12 mouse cellular contexts compared by ENCODE assay signal in the genomic region with DNA sequence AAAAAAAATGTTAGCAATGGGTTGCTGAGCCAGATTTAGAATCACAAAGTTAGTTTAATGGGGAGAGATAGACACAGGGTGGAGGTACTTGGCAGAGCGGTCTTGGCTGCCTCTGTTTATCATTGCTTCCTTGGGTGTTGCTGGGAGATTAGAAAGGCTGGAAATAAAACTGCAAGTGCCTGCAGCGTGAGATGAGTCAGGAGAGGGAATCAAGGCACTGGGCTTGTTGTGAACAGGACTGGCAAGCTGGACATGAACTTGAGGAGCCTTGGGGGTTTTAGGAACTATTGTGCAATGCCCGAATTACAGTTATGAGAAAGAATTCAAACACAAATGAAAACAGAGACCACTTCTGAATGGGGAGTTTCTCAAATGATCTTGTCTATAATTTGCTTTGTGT.
A peak's percentile ranks its signal among the peaks of the same experiment; 100 is the strongest.
DNase-seq lines count a peak whose midpoint lies in the region; ATAC-seq and TF ChIP-seq lines count a peak whose summit lies in the region.
"Had no signal": no experiment of that assay in that cellular context is flagged by ENCODE, and none has a peak within 500 bp of the region (broad histone marks: within the 10 kb centered on the region; RNA-seq: fewer than 3 reads in every experiment).

No protein-coding gene starts in this region.

- no peaks in the 10 kb centered on the region for H3K9me3 ChIP-seq in liver, embryonic 11.5 days (ENCODE audit: control insufficient read depth, low read length)
- H3K9me3 ChIP-seq: embryonic facial prominence, embryonic 12.5 days; neural tube, embryonic 15.5 days had no signal

- peak; percentile 77 for TF ChIP-seq EP300 in heart, adult 2 months (IDR thresholded peaks at IDR 0.05; ENCODE audit: insufficient read depth, low read depth, low read length)

- H3K9ac ChIP-seq in liver, adult 2 months (ENCODE audit: low read depth, low read length): no peak overlapping the region
- no peak overlapping the region for H3K9ac ChIP-seq in liver, embryonic 11.5 days (ENCODE audit: low read depth, low read length)
- H3K9ac ChIP-seq in heart, adult 2 months (ENCODE audit: low read depth, low read length): no peak overlapping the region
- H3K9ac ChIP-seq: embryonic facial prominence, embryonic 12.5 days; neural tube, embryonic 15.5 days had no signal

- no peaks in the 10 kb centered on the region for H3K79me2 ChIP-seq in liver, adult 2 months (ENCODE audit: control insufficient read depth, insufficient read depth, low read length)
- H3K79me2 ChIP-seq in heart, adult 2 months (replicated peaks; ENCODE audit: control insufficient read depth, insufficient read depth, low read length): no peaks in the 10 kb centered on the region

- H3K4me3 ChIP-seq in liver, adult 2 months (ENCODE audit: insufficient read depth, low read depth, low read length): no peak overlapping the region
- H3K4me3 ChIP-seq in liver, embryonic 11.5 days (ENCODE audit: low read depth, low read length): no peak overlapping the region
- no peak overlapping the region for H3K4me3 ChIP-seq in heart, adult 2 months
- H3K4me3 ChIP-seq in lung, adult 2 months (replicated peaks; ENCODE audit: extremely low read depth, low read depth, low read length): no peak overlapping the region
- H3K4me3 ChIP-seq: embryonic facial prominence, embryonic 12.5 days; neural tube, embryonic 15.5 days had no signal

- ATAC-seq in liver, embryonic 11.5 days (replicated peaks; ENCODE audit: low FRiP score): no peak
- ATAC-seq: CD4-positive, CD25-positive, alpha-beta regulatory T cell, adult 4 months had no signal

- no peak for TF ChIP-seq CTCF in liver, adult 2 months (IDR thresholded peaks at IDR 0.05; ENCODE audit: low read depth, low read length)
- TF ChIP-seq CTCF in heart, adult 2 months (IDR thresholded peaks at IDR 0.05): no peak
- TF ChIP-seq CTCF in lung, adult 2 months (IDR thresholded peaks at IDR 0.05; ENCODE audit: insufficient read depth, low read length): no peak

- no peak for TF ChIP-seq POLR2A in liver, adult 2 months (IDR thresholded peaks at IDR 0.05; ENCODE audit: extremely low read depth, insufficient read depth, low read length)
- TF ChIP-seq POLR2A in heart, adult 2 months (IDR thresholded peaks at IDR 0.05; ENCODE audit: insufficient read depth, low read depth, low read length): no peak
- TF ChIP-seq POLR2A in lung, adult 2 months (IDR thresholded peaks at IDR 0.05; ENCODE audit: borderline replicate concordance, extremely low read depth, low read depth, low read length): no peak

- H3K27ac ChIP-seq in liver, adult 2 months (replicated peaks; ENCODE audit: insufficient read depth, low read depth, low read length): no peak overlapping the region
- no peak overlapping the region for H3K27ac ChIP-seq in liver, embryonic 11.5 days (ENCODE audit: low read depth, low read length)
- peak overlapping the region; percentile 72 for H3K27ac ChIP-seq in heart, adult 2 months
- H3K27ac ChIP-seq: embryonic facial prominence, embryonic 12.5 days; neural tube, embryonic 15.5 days had no signal

- 68% methylated on average over 3 of the region's 3 CpGs for WGBS in liver, adult 2 months
- 50% methylated on average over 3 of the region's 3 CpGs for WGBS in liver, embryonic 11.5 days
- WGBS in heart, adult 2 months: 20% methylated on average over 3 of the region's 3 CpGs
- 23% methylated on average over 3 of the region's 3 CpGs for WGBS in lung, adult 2 months

- no peak overlapping the region for H3K4me2 ChIP-seq in liver, embryonic 11.5 days
- H3K4me2 ChIP-seq: embryonic facial prominence, embryonic 12.5 days; neural tube, embryonic 15.5 days had no signal

- DNase-seq in liver, adult 2 months (ENCODE audit: extremely low read depth, low read depth, low spot score): peak; percentile 16
- DNase-seq in liver, embryonic 11.5 days (ENCODE audit: low spot score): no peak
- peak; percentile 54 to 82 for DNase-seq in heart, adult 2 months
- DNase-seq in lung, adult 2 months: peak; percentile 25
- peak; percentile 33 for DNase-seq in testis, postnatal 14 days (ENCODE audit: low spot score)
- DNase-seq in adrenal gland, postnatal 36 days: no peak
- DNase-seq in cerebellum, adult 18-20 months: no peak
- no peak for DNase-seq in cerebellum, postnatal 25 days
- DNase-seq: cerebellum, adult 11 months had no signal

- H3K4me1 ChIP-seq in liver, adult 2 months (ENCODE audit: control insufficient read depth, insufficient read depth, low read length): no peaks in the 10 kb centered on the region
- H3K4me1 ChIP-seq in liver, embryonic 11.5 days (replicated peaks; ENCODE audit: control insufficient read depth, insufficient read depth, low read length): no peaks in the 10 kb centered on the region
- H3K4me1 ChIP-seq in heart, adult 2 months (ENCODE audit: control insufficient read depth, insufficient read depth, low read length): peaks cover 4% of the 10 kb centered on the region
- peaks cover 9% of the 10 kb centered on the region for H3K4me1 ChIP-seq in lung, adult 2 months (ENCODE audit: control insufficient read depth, insufficient read depth, low read length)
- H3K4me1 ChIP-seq: embryonic facial prominence, embryonic 12.5 days had no signal

- no peaks in the 10 kb centered on the region for H3K27me3 ChIP-seq in liver, adult 2 months (ENCODE audit: control insufficient read depth, insufficient read depth, low read length)
- no peaks in the 10 kb centered on the region for H3K27me3 ChIP-seq in liver, embryonic 11.5 days (replicated peaks; ENCODE audit: control insufficient read depth, insufficient read depth, low read length)
- no peaks in the 10 kb centered on the region for H3K27me3 ChIP-seq in heart, adult 2 months (ENCODE audit: control insufficient read depth, insufficient read depth, low read length)
- H3K27me3 ChIP-seq: embryonic facial prominence, embryonic 12.5 days; neural tube, embryonic 15.5 days had no signal

- H3K36me3 ChIP-seq in liver, adult 2 months (ENCODE audit: control insufficient read depth, insufficient read depth, low read length): no peaks in the 10 kb centered on the region
- no peaks in the 10 kb centered on the region for H3K36me3 ChIP-seq in liver, embryonic 11.5 days (ENCODE audit: control insufficient read depth, insufficient read depth, low read length)
- H3K36me3 ChIP-seq in heart, adult 2 months (ENCODE audit: control insufficient read depth, insufficient read depth, low read length): no peaks in the 10 kb centered on the region
- H3K36me3 ChIP-seq: embryonic facial prominence, embryonic 12.5 days; neural tube, embryonic 15.5 days had no signal

- intact Hi-C loops in heart, adult 2 months (cut with DNase I): loop anchor here (2.0 to 5.0 kb wide), 2 partner anchors 95 to 357 kb away; no protein-coding TSS in a partner anchor

Comparison
In these comparisons a context has a peak if more than half of its experiments do, and no peak if none do; other contexts are left out.
1. DNase-seq: peak in liver, adult 2 months (single experiment), heart, adult 2 months (2 of 2), lung, adult 2 months (single experiment) and testis, postnatal 14 days (single experiment); none in liver, embryonic 11.5 days (single experiment), adrenal gland, postnatal 36 days (0 of 2), cerebellum, adult 18-20 months (0 of 2) and cerebellum, postnatal 25 days (0 of 2).